Mouse (Mus musculus) small intestine, adult 2 months (tissue): ENCODE results near the gene Thbd. TPM values are rescaled to one million over a fixed set of nuclear protein-coding genes. Genes with fewer than 3 reads are reported as not detected.

ENCODE experiments used
- H3K27ac ChIP-seq: fragments of 200-500 bp; 2 replicates; pipeline ENCODE4 v1.5.1; 2012; ENCODE audit warnings: low read depth, low read length, control low read depth, inconsistent platforms; ENCODE audit not compliant: insufficient read depth
- H3K27me3 ChIP-seq: fragments of 200-500 bp; 2 replicates; pipeline ENCODE4 v1.6.1; 2012; ENCODE audit warnings: mild to moderate bottlenecking, moderate library complexity, low read length, inconsistent platforms; ENCODE audit not compliant: control insufficient read depth, insufficient read depth
- H3K36me3 ChIP-seq: fragments of 200-500 bp; 2 replicates; pipeline ENCODE4 v1.6.1; 2012; ENCODE audit warnings: mild to moderate bottlenecking, low read length, control low read depth, inconsistent platforms; ENCODE audit not compliant: control insufficient read depth, insufficient read depth
- H3K4me1 ChIP-seq: fragments of 200-500 bp; 2 replicates; pipeline ENCODE4 v1.6.1; 2012; ENCODE audit warnings: low read length, inconsistent platforms, mixed read lengths; ENCODE audit not compliant: control insufficient read depth, insufficient read depth, insufficient read length
- H3K4me3 ChIP-seq: fragments of 200-500 bp; 2 replicates; pipeline ENCODE4 v1.5.1; 2012; ENCODE audit warnings: low read depth, mild to moderate bottlenecking, control low read depth, inconsistent platforms, low read length, moderate library complexity
- CTCF ChIP-seq: fragments of 200-500 bp; IDR thresholded peaks from 2 replicates; pipeline ENCODE4 v1.5.1; 2012; ENCODE audit warnings: low read depth, mild to moderate bottlenecking, control low read depth, inconsistent platforms, low read length, moderate library complexity, mixed read lengths; ENCODE audit not compliant: insufficient replicate concordance, insufficient read length; ENCODE audit errors: extremely low read depth
- POLR2A ChIP-seq: fragments of 200-500 bp; IDR thresholded peaks from 2 replicates; pipeline ENCODE4 v1.6.1; 2012; ENCODE audit warnings: low read depth, mild to moderate bottlenecking, control low read depth, inconsistent platforms, low read length, moderate library complexity
- WGBS: fragments of 180-500 bp; shearing (Covaris S2); methylation state at CpG from one replicate; pipeline ENCODE4 v1.1.7; 2018; 5-methylcytosine and 5-hydroxymethylcytosine counted together
- polyA plus RNA-seq: library from polyadenylated mRNA; depleted of rRNA; stranded (reverse); fragments of >200 nt; gene quantifications from 2 replicates; pipeline ENCODE4 v1.2.3, GENCODE M21; 2012

Gene Thbd
- polyA plus RNA-seq, 1 experiment, result 15.2 TPM

GRCm38 (mm10) chr2:148439691-148440276 lies 31.8 kb upstream of the Thbd start:
- TF ChIP-seq CTCF (no peak), POLR2A (no peak)
- H3K4me3 ChIP-seq, result no peak overlapping the region
- no peaks in the 10 kb centered on the region for H3K36me3 ChIP-seq
- H3K27ac ChIP-seq, result no peak overlapping the region
- WGBS, result 54% methylated on average over 3 of the region's 3 CpGs
- no peaks in the 10 kb centered on the region for H3K27me3 ChIP-seq
- H3K4me1 ChIP-seq, result no peaks in the 10 kb centered on the region

- no peaks in the 10 kb centered on the region for H3K4me1 ChIP-seq
- WGBS, result 48% methylated on average over 3 of the region's 3 CpGs
- no peak for TF ChIP-seq CTCF
- TF ChIP-seq POLR2A, result no peak
- H3K27me3 ChIP-seq, result no peaks in the 10 kb centered on the region
- H3K27ac ChIP-seq, result no peak overlapping the region
- no peak overlapping the region for H3K4me3 ChIP-seq
- H3K36me3 ChIP-seq, result no peaks in the 10 kb centered on the region
Observed at GRCm38 (mm10) chr2:148436285-148436684, 28.3 kb upstream of the Thbd start.

GRCm38 (mm10) chr2:148432346-148432745 lies 24.4 kb upstream of the Thbd start:
- no peak overlapping the region for H3K4me3 ChIP-seq
- no peak for TF ChIP-seq CTCF
- TF ChIP-seq POLR2A, result no peak
- H3K36me3 ChIP-seq, result no peaks in the 10 kb centered on the region
- 43% methylated on average over 2 of the region's 2 CpGs for WGBS
- H3K27ac ChIP-seq, result no peak overlapping the region
- H3K4me1 ChIP-seq, result no peaks in the 10 kb centered on the region
- H3K27me3 ChIP-seq, result no peaks in the 10 kb centered on the region

- no peaks in the 10 kb centered on the region for H3K27me3 ChIP-seq
- H3K27ac ChIP-seq, result no peak overlapping the region
- WGBS, result 56% methylated on average over 4 of the region's 4 CpGs
- no peak for TF ChIP-seq CTCF
- TF ChIP-seq POLR2A, result no peak
- no peak overlapping the region for H3K4me3 ChIP-seq
- H3K4me1 ChIP-seq, result no peaks in the 10 kb centered on the region
- H3K36me3 ChIP-seq, result no peaks in the 10 kb centered on the region
Observed at GRCm38 (mm10) chr2:148430941-148431340, 23.0 kb upstream of the Thbd start.

- no peaks in the 10 kb centered on the region for H3K36me3 ChIP-seq
- H3K27ac ChIP-seq, result no peak overlapping the region
- no peak overlapping the region for H3K4me3 ChIP-seq
- no peaks in the 10 kb centered on the region for H3K27me3 ChIP-seq
- TF ChIP-seq CTCF (no peak), POLR2A (no peak)
- H3K4me1 ChIP-seq, result no peaks in the 10 kb centered on the region
Observed at GRCm38 (mm10) chr2:148429001-148429505, 21.1 kb upstream of the Thbd start.

- TF ChIP-seq CTCF (no peak), POLR2A (no peak)
- Histone ChIP-seq H3K4me3 (no peak overlapping the region), H3K4me1 (no peaks in the 10 kb centered on the region), H3K27ac (no peak overlapping the region), H3K27me3 (no peaks in the 10 kb centered on the region), H3K36me3 (no peaks in the 10 kb centered on the region)
- 50% methylated on average over 3 of the region's 3 CpGs for WGBS
Observed at GRCm38 (mm10) chr2:148428523-148428922, 20.5 kb upstream of the Thbd start.

- H3K36me3 ChIP-seq, result no peaks in the 10 kb centered on the region
- no peaks in the 10 kb centered on the region for H3K27me3 ChIP-seq
- H3K27ac ChIP-seq, result no peak overlapping the region
- 58% methylated on average over 3 of the region's 3 CpGs for WGBS
- TF ChIP-seq POLR2A, result no peak
- TF ChIP-seq CTCF, result no peak
- H3K4me1 ChIP-seq, result no peaks in the 10 kb centered on the region
- no peak overlapping the region for H3K4me3 ChIP-seq
Observed at GRCm38 (mm10) chr2:148427553-148427952, 19.6 kb upstream of the Thbd start.

GRCm38 (mm10) chr2:148425709-148426382 lies 17.9 kb upstream of the Thbd start:
- no peaks in the 10 kb centered on the region for H3K4me1 ChIP-seq
- no peaks in the 10 kb centered on the region for H3K27me3 ChIP-seq
- no peak overlapping the region for H3K4me3 ChIP-seq
- TF ChIP-seq CTCF, result no peak
- TF ChIP-seq POLR2A, result no peak
- no peak overlapping the region for H3K27ac ChIP-seq
- WGBS, result 71% methylated on average over 5 of the region's 5 CpGs
- no peaks in the 10 kb centered on the region for H3K36me3 ChIP-seq
